Mouse (Mus musculus): Measurements from ENCODE around the gene Tnfsf13. TPM values are rescaled to one million over a fixed set of nuclear protein-coding genes. Genes with fewer than 3 reads are reported as not detected.

Tnfsf13 gene
- polyA plus RNA-seq, 1 experiment from 2014 or later: 0.43 TPM

DNA sequence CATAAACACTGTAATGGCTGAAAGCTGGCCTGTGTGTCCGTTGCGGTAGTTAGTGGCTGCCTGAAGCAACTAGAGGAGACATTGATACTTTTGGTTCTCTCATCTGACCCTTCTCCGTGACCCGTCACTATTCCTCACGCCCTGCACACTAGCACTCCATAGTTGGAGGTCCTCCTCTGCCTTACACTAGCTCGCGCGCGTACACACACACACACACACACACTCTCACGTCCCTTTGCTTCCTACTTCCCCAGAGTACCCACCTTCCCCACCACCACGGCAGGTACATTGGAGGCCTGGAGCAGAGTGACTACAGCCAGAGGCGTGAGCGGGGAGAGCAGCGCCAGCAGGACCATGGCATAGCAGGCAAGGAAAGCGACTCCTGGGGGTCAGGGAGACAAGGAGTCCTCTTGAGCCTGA is 28.1 kb downstream of the Tnfsf13 start:
- Histone ChIP-seq H3K27me3 (ENCODE audit: insufficient read depth, low read length) (no peaks in the 10 kb centered on the region), H3K36me3 (ENCODE audit: insufficient read depth, low read length) (peaks cover 31% of the 10 kb centered on the region), H3K4me3 (replicated peaks; ENCODE audit: low read depth, low read length) (no peak overlapping the region), H3K4me1 (replicated peaks; ENCODE audit: insufficient read depth, low read length) (peaks cover 3% of the 10 kb centered on the region; the same call in 1 of the 2 replicates), H3K4me2 (ENCODE audit: low read length) (no peak overlapping the region), H3K27ac (no peak overlapping the region), H3K9me3 (replicated peaks; ENCODE audit: low read length) (no peaks in the 10 kb centered on the region), H3K9ac (ENCODE audit: low read depth, low read length) (no peak overlapping the region)
- ATAC-seq (replicated peaks; ENCODE audit: low FRiP score, low read depth) (no peak), DNase-seq (ENCODE audit: low spot score) (no peak)
- 82% methylated on average over 15 of the region's 15 CpGs for WGBS
- TF ChIP-seq CTCF (IDR thresholded peaks at IDR 0.05; ENCODE audit: low read depth): no peak; the same call in 1 of the 2 replicates

DNA sequence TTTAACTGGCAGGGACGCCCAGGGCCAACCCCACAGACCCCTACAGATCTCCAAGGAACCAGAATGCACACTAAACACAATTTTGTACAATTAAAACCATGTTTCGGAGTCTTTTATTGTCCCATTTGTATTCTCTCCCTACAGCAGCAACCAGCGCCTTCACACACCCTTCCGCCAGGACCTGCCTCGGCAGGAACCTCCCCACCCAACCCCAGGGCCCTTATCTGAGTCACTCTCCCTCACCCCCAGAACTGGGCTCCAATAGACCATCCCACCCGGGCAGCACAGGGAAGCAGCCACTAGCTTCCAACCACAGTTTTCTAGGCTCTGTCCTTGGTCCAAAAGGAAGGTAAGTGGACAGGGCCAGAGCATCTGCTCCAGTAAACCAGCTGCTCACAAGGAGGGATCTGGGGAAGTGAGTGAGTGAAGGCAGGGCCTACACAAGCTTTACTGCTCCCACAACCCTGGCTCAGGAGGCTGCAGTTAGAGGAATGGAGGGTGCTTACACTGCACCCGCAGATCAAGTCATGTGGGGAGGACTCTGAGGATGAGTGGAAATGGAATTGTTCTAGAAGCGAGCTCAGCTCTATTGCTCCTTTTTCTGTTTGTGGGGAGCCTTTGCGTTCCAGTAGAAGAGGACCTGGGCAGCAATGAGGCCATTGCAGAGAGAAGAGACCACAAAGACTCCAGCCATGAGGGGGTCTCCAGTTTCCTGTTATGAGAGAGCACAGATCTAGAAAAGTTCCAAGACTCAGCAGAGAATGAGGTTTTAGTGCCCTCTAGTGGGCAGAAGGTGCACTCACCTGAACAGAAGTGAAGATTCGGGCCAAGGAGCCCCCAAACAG is 28.7 kb downstream of the Tnfsf13 start:
- WGBS: 79% methylated on average over 10 of the region's 10 CpGs

DNA sequence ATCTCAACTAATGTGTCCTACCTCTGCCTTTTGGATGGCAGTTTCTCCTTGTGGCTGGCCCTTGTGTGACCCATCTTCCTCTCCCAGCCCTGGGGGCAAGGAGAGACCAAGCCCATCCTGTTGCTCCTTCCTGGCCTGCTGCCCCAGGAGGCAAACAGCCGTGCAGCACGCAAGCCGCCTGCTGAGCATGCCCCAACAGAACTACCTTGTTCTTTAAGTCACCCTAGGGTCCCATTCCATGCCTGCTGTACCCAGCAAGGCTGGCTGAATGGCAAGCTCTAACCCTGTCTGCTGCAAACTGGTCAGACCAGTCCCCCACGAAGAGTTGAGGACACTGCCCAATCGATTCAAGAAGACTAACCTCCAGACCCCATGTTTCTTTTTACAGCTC is 29.5 kb downstream of the Tnfsf13 start:
- H3K4me2 ChIP-seq (ENCODE audit: low read length): no peak overlapping the region
- H3K27me3 ChIP-seq (ENCODE audit: insufficient read depth, low read length): no peaks in the 10 kb centered on the region
- TF ChIP-seq CTCF (IDR thresholded peaks at IDR 0.05; ENCODE audit: low read depth): no peak
- no peak overlapping the region for H3K4me3 ChIP-seq (replicated peaks; ENCODE audit: low read depth, low read length)
- H3K4me1 ChIP-seq (replicated peaks; ENCODE audit: insufficient read depth, low read length): no peaks in the 10 kb centered on the region
- 74% methylated on average over 5 of the region's 5 CpGs for WGBS
- no peak overlapping the region for H3K27ac ChIP-seq
- ATAC-seq (replicated peaks; ENCODE audit: low FRiP score, low read depth) (no peak), DNase-seq (ENCODE audit: low spot score) (no peak)
- peaks cover 43% of the 10 kb centered on the region for H3K36me3 ChIP-seq (ENCODE audit: insufficient read depth, low read length)
- 0 out of 2 replicates have a peak overlapping the region, but pooled peaks have one; percentile 13 for H3K9ac ChIP-seq (ENCODE audit: low read depth, low read length)
- no peaks in the 10 kb centered on the region for H3K9me3 ChIP-seq (replicated peaks; ENCODE audit: low read length)

More for the DNA sequence above, 28.7 kb downstream of the Tnfsf13 start:
- peak; percentile 83 for DNase-seq (ENCODE audit: low spot score)
- no peak overlapping the region for H3K9ac ChIP-seq (ENCODE audit: low read depth, low read length)
- H3K4me3 ChIP-seq (replicated peaks; ENCODE audit: low read depth, low read length): no peak overlapping the region
- H3K27ac ChIP-seq: peak overlapping the region; percentile 8; the same call in 1 of the 2 replicates
- no peaks in the 10 kb centered on the region for H3K27me3 ChIP-seq (ENCODE audit: insufficient read depth, low read length)
- no peak for ATAC-seq (replicated peaks; ENCODE audit: low FRiP score, low read depth)
- peaks cover 37% of the 10 kb centered on the region for H3K36me3 ChIP-seq (ENCODE audit: insufficient read depth, low read length)
- no peak overlapping the region for H3K4me2 ChIP-seq (ENCODE audit: low read length)
- H3K4me1 ChIP-seq (replicated peaks; ENCODE audit: insufficient read depth, low read length): peaks cover 3% of the 10 kb centered on the region; the same call in 1 of the 2 replicates
- no peaks in the 10 kb centered on the region for H3K9me3 ChIP-seq (replicated peaks; ENCODE audit: low read length)
- peak; percentile 88 for TF ChIP-seq CTCF (IDR thresholded peaks at IDR 0.05; ENCODE audit: low read depth)

DNA sequence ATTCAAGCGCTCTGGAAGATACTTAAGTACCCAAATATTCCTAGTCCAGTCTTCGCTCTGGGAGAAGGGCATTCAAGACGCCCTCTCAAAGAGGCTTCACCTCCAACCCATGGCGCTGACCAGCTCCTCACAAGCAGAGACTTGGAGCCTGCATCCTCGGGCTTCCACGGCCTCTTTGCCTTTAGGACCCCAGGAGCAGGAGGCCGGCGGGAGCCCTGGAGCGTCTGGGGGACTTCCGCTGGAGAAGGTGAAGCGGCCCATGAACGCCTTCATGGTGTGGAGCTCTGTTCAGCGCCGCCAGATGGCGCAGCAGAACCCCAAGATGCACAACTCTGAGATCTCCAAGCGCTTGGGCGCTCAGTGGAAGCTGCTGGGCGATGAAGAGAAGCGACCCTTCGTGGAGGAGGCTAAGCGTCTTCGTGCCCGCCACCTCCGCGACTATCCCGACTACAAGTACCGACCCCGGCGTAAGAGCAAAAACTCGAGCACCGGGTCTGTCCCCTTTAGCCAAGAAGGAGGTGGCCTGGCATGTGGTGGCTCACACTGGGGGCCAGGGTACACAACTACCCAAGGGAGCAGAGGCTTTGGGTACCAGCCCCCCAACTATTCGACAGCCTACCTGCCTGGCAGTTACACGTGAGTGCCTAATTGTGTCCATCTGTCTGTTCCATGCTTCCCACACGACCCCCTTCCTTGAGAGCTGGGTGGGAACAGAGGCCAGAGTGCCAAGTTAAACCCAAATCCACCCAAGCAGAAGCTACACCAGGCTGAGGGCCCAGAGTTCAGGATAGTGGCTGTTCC is 30.1 kb downstream of the Tnfsf13 start, which contains the start of gene Sox15:
Gene Sox15, plus strand, starts transcription at position 51 of the 801 bp plus-strand sequence.
- H3K27ac ChIP-seq: peak within 1 kb of the TSS; percentile 27; the same call in 1 of the 2 replicates
- H3K4me2 ChIP-seq (ENCODE audit: low read length): peak within 1 kb of the TSS; percentile 37; the same call in 1 of the 2 replicates
- WGBS: 20% methylated on average over 34 of the region's 34 CpGs
- no peaks in the 10 kb centered on the region for H3K27me3 ChIP-seq (ENCODE audit: insufficient read depth, low read length)
- ATAC-seq (replicated peaks; ENCODE audit: low FRiP score, low read depth): peak; percentile 46
- H3K9me3 ChIP-seq (replicated peaks; ENCODE audit: low read length): no peaks in the 10 kb centered on the region
- no peaks in the 10 kb centered on the region for H3K4me1 ChIP-seq (replicated peaks; ENCODE audit: insufficient read depth, low read length)
- H3K36me3 ChIP-seq (ENCODE audit: insufficient read depth, low read length): peaks cover 49% of the 10 kb centered on the region
- DNase-seq (ENCODE audit: low spot score): peak; percentile 91
- peak; percentile 83 for TF ChIP-seq CTCF (IDR thresholded peaks at IDR 0.05; ENCODE audit: low read depth)
- 0 out of 2 replicates have a peak within 1 kb of the TSS, but pooled peaks have one; percentile 13 for H3K9ac ChIP-seq (ENCODE audit: low read depth, low read length)
- no peak within 1 kb of the TSS for H3K4me3 ChIP-seq (replicated peaks; ENCODE audit: low read depth, low read length)

DNA sequence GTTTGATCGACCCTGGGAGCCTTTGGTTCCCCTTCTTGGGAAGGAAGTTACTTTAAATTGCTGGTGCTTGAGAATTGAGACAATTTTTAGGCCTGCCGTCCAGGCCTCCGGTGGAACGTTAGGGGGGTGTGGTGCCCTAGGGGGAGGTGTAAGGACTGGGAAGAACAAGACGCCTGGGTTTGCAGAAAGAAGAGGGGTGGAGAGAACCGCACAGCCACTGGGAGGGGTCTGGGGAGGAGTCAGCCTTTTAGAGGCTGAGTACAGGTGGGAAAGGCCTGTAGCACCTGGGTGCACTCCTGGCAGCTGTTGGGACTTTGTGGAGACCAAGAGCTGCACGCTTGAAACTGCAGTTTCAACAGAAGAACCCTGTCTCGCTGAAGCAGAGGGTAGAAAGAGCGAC is 30.8 kb downstream of the Tnfsf13 start:
- ATAC-seq (replicated peaks; ENCODE audit: low FRiP score, low read depth) (no peak), DNase-seq (ENCODE audit: low spot score) (no peak)
- Histone ChIP-seq H3K4me3 (replicated peaks; ENCODE audit: low read depth, low read length) (no peak overlapping the region), H3K4me1 (replicated peaks; ENCODE audit: insufficient read depth, low read length) (no peaks in the 10 kb centered on the region), H3K36me3 (ENCODE audit: insufficient read depth, low read length) (peaks cover 56% of the 10 kb centered on the region), H3K9ac (ENCODE audit: low read depth, low read length) (no peak overlapping the region), H3K4me2 (ENCODE audit: low read length) (no peak overlapping the region), H3K27ac (peak overlapping the region; percentile 27; the same call in 1 of the 2 replicates), H3K27me3 (ENCODE audit: insufficient read depth, low read length) (no peaks in the 10 kb centered on the region), H3K9me3 (replicated peaks; ENCODE audit: low read length) (no peaks in the 10 kb centered on the region)
- no peak for TF ChIP-seq CTCF (IDR thresholded peaks at IDR 0.05; ENCODE audit: low read depth)
- 34% methylated on average over 9 of the region's 9 CpGs for WGBS

DNA sequence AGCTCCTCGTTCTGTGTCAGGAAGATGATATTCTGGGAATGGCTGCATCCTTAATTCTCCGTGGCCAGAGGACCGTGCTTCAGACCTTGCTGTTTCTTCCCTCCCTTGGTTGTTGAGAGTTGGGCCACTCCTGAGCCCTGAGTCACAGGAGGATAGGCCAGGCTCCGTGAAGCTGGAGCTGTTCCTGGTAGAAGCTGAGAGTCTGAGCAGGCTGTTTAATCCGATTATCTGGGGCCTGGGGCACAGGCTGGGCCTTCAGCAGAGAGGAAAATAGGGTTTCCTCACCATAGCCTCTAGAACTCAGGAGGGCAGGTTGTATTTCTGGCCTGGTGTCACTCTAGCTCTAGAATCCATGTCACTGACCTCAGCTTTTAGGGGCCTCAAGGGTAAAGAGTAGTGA is 32.2 kb downstream of the Tnfsf13 start:
- Histone ChIP-seq H3K4me1 (replicated peaks; ENCODE audit: insufficient read depth, low read length) (no peaks in the 10 kb centered on the region), H3K27me3 (ENCODE audit: insufficient read depth, low read length) (no peaks in the 10 kb centered on the region), H3K4me2 (ENCODE audit: low read length) (no peak overlapping the region), H3K36me3 (ENCODE audit: insufficient read depth, low read length) (peaks cover 61% of the 10 kb centered on the region), H3K4me3 (replicated peaks; ENCODE audit: low read depth, low read length) (no peak overlapping the region), H3K27ac (no peak overlapping the region), H3K9me3 (replicated peaks; ENCODE audit: low read length) (no peaks in the 10 kb centered on the region), H3K9ac (ENCODE audit: low read depth, low read length) (no peak overlapping the region)
- ATAC-seq (replicated peaks; ENCODE audit: low FRiP score, low read depth) (no peak), DNase-seq (ENCODE audit: low spot score) (no peak)
- 72% methylated on average over 5 of the region's 5 CpGs for WGBS
- TF ChIP-seq CTCF (IDR thresholded peaks at IDR 0.05; ENCODE audit: low read depth): no peak

Data from kidney, postnatal 0 days (tissue).